Mouse (Mus musculus) erythroblast, adult 5-6 weeks (primary cell): ENCODE measurements around the gene Arsg. TPM values are rescaled to one million over a fixed set of nuclear protein-coding genes. Genes with fewer than 3 reads are reported as not detected.

Source experiments
- ATAC-seq: replicated peaks from 2 replicates; pipeline ENCODE4 v1.8.0; 2016; ENCODE audit warnings: moderate number of reproducible peaks, mild to moderate bottlenecking, moderate TSS enrichment, inconsistent platforms; ENCODE audit not compliant: poor library complexity, low FRiP score, severe bottlenecking
- total RNA-seq, 2 experiments: library from RNA; stranded (forward) in 1 of 2; stranded (reverse) in 1 of 2; fragments of 150-400 nt in 1 of 2; fragments of 200-764, 138-1000 nt in 1 of 2; gene quantifications; 2 replicates each; pipeline versions ENCODE4 v1.2.3 to v1.2.4; 2015 to 2017; ENCODE audit warnings: low replicate concordance in 2 of 2

Gene Arsg
- total RNA-seq, 2 experiments from 2014 or later, result 3.1 to 7.7 TPM

DNA sequence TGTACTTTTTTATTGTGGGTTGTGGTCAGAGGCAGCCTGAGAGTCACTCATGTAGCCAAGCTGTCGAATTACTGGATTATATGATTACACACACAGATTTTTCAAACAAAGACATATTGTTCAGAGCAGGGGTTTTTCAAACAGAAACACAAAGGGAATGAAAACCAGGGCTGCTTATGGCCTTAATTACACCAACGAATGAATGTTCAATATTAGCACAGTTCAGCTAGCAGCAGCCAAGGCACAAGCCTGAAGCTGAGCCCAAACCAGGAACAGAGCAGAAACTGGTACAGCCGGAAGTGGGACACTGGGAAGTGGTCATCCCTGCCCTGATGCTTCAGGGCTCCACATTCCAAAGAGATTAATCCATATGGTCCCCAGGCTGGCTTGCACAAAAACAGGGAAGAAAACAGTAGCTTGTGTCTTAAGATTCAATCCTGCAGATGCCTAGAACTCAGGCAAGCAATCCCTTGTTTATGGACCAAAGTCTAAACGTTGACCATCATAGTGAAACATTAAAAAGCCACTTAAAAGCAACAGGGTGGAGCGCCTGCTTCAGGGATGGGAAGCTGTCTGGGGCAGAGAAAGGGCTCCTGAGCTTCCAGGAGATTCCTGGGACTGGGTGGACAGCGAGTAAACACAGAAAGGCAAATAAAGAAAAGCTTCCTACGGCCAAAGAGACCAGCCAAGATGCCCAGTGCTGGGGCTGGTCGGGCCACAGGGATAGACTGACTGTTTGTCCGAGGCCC, 137.0 kb downstream of the Arsg start:
- no peak for ATAC-seq

DNA sequence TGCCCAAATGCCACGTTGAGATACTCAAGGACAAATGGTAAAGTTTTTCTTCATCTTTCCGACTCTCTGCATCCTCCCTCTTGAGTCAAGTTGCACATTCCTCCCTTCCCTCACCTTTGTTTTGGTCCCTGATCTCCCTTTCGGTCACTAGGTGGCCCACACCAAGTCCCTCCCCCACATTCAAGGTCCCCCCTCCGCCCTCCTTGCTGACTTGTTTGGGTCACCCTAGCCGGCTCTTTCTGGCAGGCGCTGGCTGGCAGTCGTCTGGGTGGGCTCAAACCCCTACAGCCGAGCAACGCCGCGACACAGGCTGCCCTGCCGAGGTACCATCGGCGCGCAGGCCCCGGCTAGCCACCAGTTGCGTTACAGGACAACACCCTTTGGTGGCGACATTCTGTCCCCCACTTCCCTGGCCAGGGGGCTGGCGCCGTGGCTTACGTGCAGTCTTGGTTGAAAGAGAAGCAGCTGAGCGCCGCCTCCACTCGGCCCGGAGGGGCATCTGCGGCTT, 137.7 kb downstream of the Arsg start:
- peak; percentile 20 for ATAC-seq

DNA sequence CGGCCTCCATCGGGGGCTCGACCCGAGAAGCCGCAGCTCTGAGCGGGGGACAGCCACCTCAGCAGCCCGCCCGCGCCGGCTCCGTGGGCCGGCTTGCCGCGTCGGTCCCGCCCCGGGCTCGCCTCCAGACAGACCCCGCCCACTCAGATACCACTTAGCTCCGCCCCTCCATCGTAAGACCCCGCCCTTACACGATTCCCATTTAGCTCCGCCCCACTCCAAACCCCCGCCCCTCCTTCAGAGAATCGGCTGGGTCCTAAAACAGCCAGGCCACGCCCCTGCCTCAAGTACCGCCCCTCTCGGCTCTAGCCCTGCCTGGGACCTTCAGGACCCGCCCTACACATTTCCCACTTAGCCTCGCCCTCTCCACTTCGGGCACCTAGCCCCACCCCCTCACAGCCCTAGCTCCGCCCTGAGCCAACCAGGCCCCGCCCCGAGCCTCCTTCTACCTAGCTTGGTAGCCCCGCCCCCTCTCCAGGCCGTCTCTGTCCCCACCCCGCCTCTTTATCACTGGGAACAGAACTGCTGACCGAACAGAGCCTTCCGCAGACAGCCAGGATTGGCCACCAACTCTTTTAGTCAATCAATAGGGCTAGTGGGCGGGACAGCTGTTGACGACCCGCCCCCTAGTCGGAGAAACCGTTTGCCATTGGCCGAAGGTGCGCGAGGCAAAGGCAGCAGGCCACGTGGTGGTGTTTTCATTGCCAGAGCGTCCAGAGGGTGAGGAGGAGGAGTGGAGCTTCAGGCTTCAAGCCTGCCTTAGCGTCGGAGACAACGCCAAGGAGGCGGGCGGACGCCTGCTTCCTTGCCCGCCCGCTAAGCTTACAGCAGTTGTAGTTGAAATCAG, 138.4 kb downstream of the Arsg start, which contains the start of gene Wipi1:
Wipi1 (minus strand) TSS at position 665 of the 847 bp plus-strand sequence.
- peak; percentile 79 for ATAC-seq

DNA sequence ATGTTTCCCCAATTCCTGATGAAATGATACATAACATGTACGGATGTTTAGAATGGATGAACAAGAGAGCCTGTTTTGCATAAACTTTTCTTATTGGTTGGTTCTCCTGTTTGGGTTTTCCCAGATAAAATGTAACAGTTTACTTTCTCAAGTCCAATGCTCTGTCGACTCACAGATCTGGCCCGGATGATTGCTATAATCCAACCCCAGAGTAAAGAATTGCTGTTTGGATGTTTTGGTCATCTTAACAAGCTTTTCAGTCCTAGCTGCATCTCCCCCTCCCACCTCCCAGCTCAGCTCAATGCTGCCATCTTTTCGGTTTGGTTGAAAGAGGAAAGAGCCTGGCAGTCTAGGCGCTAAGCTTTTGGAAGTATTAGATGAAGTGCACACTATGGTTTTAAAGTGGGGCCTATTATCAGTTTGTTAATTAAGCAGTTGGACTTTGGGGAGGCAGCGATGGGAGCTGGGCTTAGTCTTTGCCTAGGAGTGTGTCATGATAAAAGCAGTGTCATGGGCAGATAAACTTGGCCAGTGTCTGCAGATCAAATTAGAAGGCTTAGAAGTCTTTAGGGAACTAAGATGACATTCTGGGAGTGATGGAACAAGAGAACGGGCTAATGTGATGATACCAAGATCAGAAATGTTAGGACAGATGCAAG, 139.8 kb downstream of the Arsg start:
- ATAC-seq, result peak; percentile 11; the same call in 1 of the 2 replicates

DNA sequence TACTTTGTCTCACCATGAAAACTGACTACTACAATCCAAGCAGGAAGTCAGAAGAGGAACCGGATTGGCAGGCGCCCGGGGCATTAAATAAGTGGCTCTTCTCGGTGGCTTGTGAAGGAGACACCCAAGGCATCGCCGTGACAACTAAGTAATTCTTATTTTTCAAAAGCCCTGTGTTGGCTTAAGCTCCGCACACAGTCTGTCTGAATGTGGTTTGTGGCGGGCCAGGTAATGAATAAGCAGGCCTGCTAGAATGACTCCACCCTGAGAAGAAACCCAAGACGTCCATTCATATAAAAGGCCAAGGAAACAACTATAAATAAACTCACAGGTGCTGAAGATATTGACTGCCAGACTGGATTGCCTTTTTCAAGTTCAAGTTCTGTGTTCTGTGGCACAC, 142.1 kb downstream of the Arsg start:
- ATAC-seq, result no peak

DNA sequence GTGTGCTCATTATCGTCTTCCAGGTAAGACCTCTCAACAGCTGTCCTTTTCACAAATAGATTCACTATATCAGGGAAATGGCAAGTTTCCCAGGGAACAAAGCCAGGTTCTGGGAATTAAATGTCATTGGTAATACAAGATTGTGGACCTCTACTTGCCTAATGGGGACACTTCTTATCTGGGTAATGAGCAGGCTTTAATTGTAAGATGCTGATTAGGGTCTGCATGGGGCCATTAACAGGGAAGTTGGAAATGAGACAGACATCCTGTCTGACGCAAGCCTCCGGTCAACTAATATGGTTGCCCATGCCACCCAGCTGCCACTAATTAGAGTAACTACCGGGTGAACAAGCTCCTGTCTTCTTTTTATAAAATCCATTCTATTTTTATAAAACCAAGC, 143.2 kb downstream of the Arsg start:
- ATAC-seq, result no peak

DNA sequence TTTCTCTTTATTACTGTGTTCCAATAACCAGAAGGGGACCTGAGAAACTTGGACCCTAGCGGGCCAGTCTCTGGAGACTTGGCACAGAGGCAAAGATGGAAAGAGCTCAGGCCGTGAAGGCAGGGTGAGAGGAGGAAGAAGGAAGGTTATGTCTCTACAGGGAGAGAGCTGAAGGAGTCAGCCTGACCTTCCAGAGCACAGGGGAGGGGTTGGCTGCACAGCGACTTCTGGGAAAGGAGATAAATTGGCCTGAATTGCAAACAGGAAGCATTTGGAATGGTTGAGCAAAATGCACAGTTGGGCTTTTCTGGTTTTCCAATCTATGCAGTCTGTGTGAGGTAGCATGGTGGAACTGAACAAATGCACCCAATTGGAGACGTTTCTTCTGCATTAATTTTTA, 143.6 kb downstream of the Arsg start:
- ATAC-seq, result no peak

DNA sequence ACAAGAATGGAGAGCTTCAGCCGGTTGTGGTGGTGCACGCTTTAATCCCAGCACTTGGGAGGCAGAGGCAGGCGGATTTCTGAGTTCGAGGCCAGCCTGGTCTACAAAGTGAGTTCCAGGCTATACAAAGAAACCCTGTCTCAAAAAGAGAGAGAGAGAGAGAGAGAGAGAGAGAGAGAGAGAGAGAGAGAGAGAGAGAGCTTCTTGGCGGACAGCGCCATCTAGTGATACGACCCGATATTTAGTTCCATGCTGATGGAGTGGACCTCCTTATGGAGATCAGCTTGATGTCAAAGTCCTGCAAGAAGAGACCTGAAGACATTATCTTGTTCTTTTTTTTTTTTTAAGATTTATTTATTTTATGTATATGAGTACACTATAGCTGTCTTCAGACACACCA, 145.9 kb downstream of the Arsg start:
- 0 out of 2 replicates have a peak, but pooled peaks have one; percentile 56 for ATAC-seq

DNA sequence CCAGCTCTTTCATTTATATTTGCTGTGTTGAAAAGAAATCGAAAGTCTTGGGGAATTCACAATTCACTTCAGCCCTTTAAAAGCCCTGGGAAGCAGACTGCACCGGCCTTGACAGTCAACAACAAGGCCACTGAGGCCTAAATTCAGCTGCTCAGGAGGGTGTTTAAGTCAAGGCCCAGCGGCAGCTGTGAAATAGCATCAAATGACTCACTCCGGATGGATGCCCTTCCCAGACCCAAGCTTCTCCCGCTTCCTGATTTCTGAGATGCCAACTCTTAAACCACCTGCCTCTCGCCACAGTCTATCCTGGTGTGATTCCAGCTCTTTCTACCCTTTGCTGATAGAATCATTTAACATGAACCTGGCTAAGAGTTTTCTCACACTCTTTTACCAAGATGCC, 147.2 kb downstream of the Arsg start:
- no peak for ATAC-seq

DNA sequence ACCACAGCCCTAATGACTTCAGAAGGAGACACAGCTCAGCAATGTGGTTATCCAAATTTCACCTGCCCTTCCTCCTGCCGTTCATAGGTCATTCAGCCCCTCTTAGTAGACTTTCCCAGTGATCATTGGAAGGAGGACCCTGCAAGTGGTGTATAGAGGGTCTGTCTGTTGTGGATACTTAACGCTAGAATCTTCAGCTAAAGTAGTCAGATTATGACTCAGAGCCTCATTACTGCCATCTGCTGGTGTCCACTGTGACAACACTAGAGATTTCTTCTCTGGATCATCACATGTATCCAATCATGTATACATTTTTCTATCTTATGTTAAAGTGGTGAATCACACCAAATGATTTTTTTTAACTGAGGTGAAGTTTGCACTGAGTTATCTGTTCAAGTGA, 148.0 kb downstream of the Arsg start:
- ATAC-seq, result peak; percentile 76

DNA sequence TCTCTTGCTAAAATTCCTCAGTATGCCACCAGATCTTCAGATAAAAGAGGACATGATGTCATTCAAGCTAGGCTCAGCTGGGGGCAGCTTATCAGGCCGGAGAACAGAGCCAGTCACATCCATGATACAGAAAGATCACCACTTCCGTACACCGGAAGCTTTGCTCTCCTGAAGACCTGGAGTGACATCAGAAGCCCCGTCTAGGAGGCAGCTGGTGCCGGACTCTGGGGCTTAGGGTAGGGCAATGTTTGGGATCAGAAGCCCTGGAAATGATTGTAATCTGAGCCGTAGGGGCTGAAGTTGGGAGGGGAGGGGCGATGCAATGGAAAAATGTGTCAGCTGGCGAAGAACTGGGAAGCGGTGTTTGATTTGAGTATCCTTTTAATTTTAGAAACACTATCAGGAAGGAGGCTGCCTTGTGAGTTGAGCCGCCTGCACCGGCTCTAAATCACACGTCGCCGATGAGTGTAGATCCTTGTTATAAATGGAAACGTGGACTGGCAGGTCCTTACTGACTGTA, 149.4 kb downstream of the Arsg start:
- ATAC-seq, result no peak

Other genes starting within 250 kb of the Arsg start
- 2.1 TPM in 1 of 2 replicates, not detected in the other for gene Rgs9, start 175.2 kb upstream of the Arsg start, total RNA-seq (2015; ENCODE audit: low replicate concordance)
- gene Rgs9, start 175.2 kb upstream of the Arsg start, total RNA-seq (2017; ENCODE audit: low replicate concordance), result not detected in 2 replicates
- gene Gna13, start 110.5 kb upstream of the Arsg start, total RNA-seq (2015; ENCODE audit: low replicate concordance), result 23.4 and 30.0 TPM in 2 replicates
- gene Gna13, start 110.5 kb upstream of the Arsg start, total RNA-seq (2017; ENCODE audit: low replicate concordance), result 23.4 TPM in 2 replicates
- not detected in 2 replicates for gene 9930022D16Rik, start 59.5 kb upstream of the Arsg start, total RNA-seq (2015; ENCODE audit: low replicate concordance)
- not detected in 2 replicates for gene 9930022D16Rik, start 59.5 kb upstream of the Arsg start, total RNA-seq (2017; ENCODE audit: low replicate concordance)
- gene Amz2, start 47.4 kb upstream of the Arsg start, total RNA-seq (2015; ENCODE audit: low replicate concordance), result 16.9 and 38.6 TPM in 2 replicates
- gene Amz2, start 47.4 kb upstream of the Arsg start, total RNA-seq (2017; ENCODE audit: low replicate concordance), result 12.9 and 20.4 TPM in 2 replicates
- gene Slc16a6, start 224 bp downstream of the Arsg start, total RNA-seq (2015; ENCODE audit: low replicate concordance), result 98.4 and 101 TPM in 2 replicates
- 65.1 and 113 TPM in 2 replicates for gene Slc16a6, start 224 bp downstream of the Arsg start, total RNA-seq (2017; ENCODE audit: low replicate concordance)
- gene Wipi1, start 138.6 kb downstream of the Arsg start, total RNA-seq (2015; ENCODE audit: low replicate concordance), result 20.1 and 24.0 TPM in 2 replicates
- gene Wipi1, start 138.6 kb downstream of the Arsg start, total RNA-seq (2017; ENCODE audit: low replicate concordance), result 21.0 and 25.6 TPM in 2 replicates
- gene Prkar1a, start 176.0 kb downstream of the Arsg start, total RNA-seq (2015; ENCODE audit: low replicate concordance), result 30.0 and 33.6 TPM in 2 replicates
- 20.4 and 23.6 TPM in 2 replicates for gene Prkar1a, start 176.0 kb downstream of the Arsg start, total RNA-seq (2017; ENCODE audit: low replicate concordance)
- not detected in 2 replicates for gene Fam20a, start 248.9 kb downstream of the Arsg start, total RNA-seq (2015; ENCODE audit: low replicate concordance)
- not detected in 2 replicates for gene Fam20a, start 248.9 kb downstream of the Arsg start, total RNA-seq (2017; ENCODE audit: low replicate concordance)